Mouse (Mus musculus): Measurements from ENCODE around the gene Tcerg1l. TPM values are rescaled to one million over a fixed set of nuclear protein-coding genes. Genes with fewer than 3 reads are reported as not detected.

Tcerg1l gene
- polyA plus RNA-seq, 1 experiment from 2014 or later, result 0.12 TPM

GRCm38 (mm10) chr7:138215177-138215830 lies 182.2 kb downstream of the Tcerg1l start:
- Histone ChIP-seq H3K9ac (ENCODE audit: low read depth, low read length) (no peak overlapping the region), H3K4me1 (ENCODE audit: control insufficient read depth, insufficient read depth, low read length) (0 out of 2 replicates have a peak, but pooled peaks cover 6% of the 10 kb centered on the region), H3K27ac (ENCODE audit: low read length) (no peak overlapping the region), H3K27me3 (replicated peaks; ENCODE audit: control insufficient read depth, insufficient read depth, low read length) (no peaks in the 10 kb centered on the region), H3K36me3 (ENCODE audit: control insufficient read depth, insufficient read depth, low read length) (no peaks in the 10 kb centered on the region), H3K4me2 (ENCODE audit: low read depth, low read length) (no peak overlapping the region), H3K9me3 (ENCODE audit: control insufficient read depth, low read length) (no peaks in the 10 kb centered on the region), H3K4me3 (ENCODE audit: low read length) (no peak overlapping the region)
- WGBS, result 15% methylated on average over 15 of the region's 15 CpGs
- 0 out of 2 replicates have a peak, but pooled peaks have one; percentile 40 for ATAC-seq

GRCm38 (mm10) chr7:138214710-138215109 lies 182.8 kb downstream of the Tcerg1l start:
- Histone ChIP-seq H3K27ac (ENCODE audit: low read length) (no peak overlapping the region), H3K4me3 (ENCODE audit: low read length) (no peak overlapping the region), H3K9ac (ENCODE audit: low read depth, low read length) (no peak overlapping the region), H3K4me1 (ENCODE audit: control insufficient read depth, insufficient read depth, low read length) (0 out of 2 replicates have a peak, but pooled peaks cover 6% of the 10 kb centered on the region), H3K4me2 (ENCODE audit: low read depth, low read length) (no peak overlapping the region), H3K36me3 (ENCODE audit: control insufficient read depth, insufficient read depth, low read length) (no peaks in the 10 kb centered on the region), H3K9me3 (ENCODE audit: control insufficient read depth, low read length) (no peaks in the 10 kb centered on the region), H3K27me3 (replicated peaks; ENCODE audit: control insufficient read depth, insufficient read depth, low read length) (no peaks in the 10 kb centered on the region)
- no peak for ATAC-seq
- WGBS, result 40% methylated on average over 9 of the region's 9 CpGs

- H3K4me1 ChIP-seq (ENCODE audit: control insufficient read depth, insufficient read depth, low read length), result no peaks in the 10 kb centered on the region
- no peak overlapping the region for H3K27ac ChIP-seq (ENCODE audit: low read length)
- H3K4me2 ChIP-seq (ENCODE audit: low read depth, low read length), result no peak overlapping the region
- no peak for ATAC-seq
- H3K36me3 ChIP-seq (ENCODE audit: control insufficient read depth, insufficient read depth, low read length), result no peaks in the 10 kb centered on the region
- no peaks in the 10 kb centered on the region for H3K27me3 ChIP-seq (replicated peaks; ENCODE audit: control insufficient read depth, insufficient read depth, low read length)
- WGBS, result 48% methylated on average over 5 of the region's 5 CpGs
- H3K9ac ChIP-seq (ENCODE audit: low read depth, low read length), result no peak overlapping the region
- no peaks in the 10 kb centered on the region for H3K9me3 ChIP-seq (ENCODE audit: control insufficient read depth, low read length)
- H3K4me3 ChIP-seq (ENCODE audit: low read length), result no peak overlapping the region
Observed at GRCm38 (mm10) chr7:138209769-138210168, 187.8 kb downstream of the Tcerg1l start.

- Histone ChIP-seq H3K27me3 (replicated peaks; ENCODE audit: control insufficient read depth, insufficient read depth, low read length) (no peaks in the 10 kb centered on the region), H3K4me3 (ENCODE audit: low read length) (no peak overlapping the region), H3K27ac (ENCODE audit: low read length) (no peak overlapping the region), H3K9me3 (ENCODE audit: control insufficient read depth, low read length) (no peaks in the 10 kb centered on the region), H3K36me3 (ENCODE audit: control insufficient read depth, insufficient read depth, low read length) (no peaks in the 10 kb centered on the region), H3K4me1 (ENCODE audit: control insufficient read depth, insufficient read depth, low read length) (no peaks in the 10 kb centered on the region), H3K9ac (ENCODE audit: low read depth, low read length) (no peak overlapping the region), H3K4me2 (ENCODE audit: low read depth, low read length) (no peak overlapping the region)
- no peak for ATAC-seq
- WGBS, result 93% methylated on average over 2 of the region's 2 CpGs
Observed at GRCm38 (mm10) chr7:138205124-138205523, 192.4 kb downstream of the Tcerg1l start.

- no peak overlapping the region for H3K9ac ChIP-seq (ENCODE audit: low read depth, low read length)
- no peak overlapping the region for H3K4me2 ChIP-seq (ENCODE audit: low read depth, low read length)
- no peaks in the 10 kb centered on the region for H3K36me3 ChIP-seq (ENCODE audit: control insufficient read depth, insufficient read depth, low read length)
- no peaks in the 10 kb centered on the region for H3K27me3 ChIP-seq (replicated peaks; ENCODE audit: control insufficient read depth, insufficient read depth, low read length)
- no peak overlapping the region for H3K27ac ChIP-seq (ENCODE audit: low read length)
- 67% methylated on average over 15 of the region's 15 CpGs for WGBS
- no peaks in the 10 kb centered on the region for H3K9me3 ChIP-seq (ENCODE audit: control insufficient read depth, low read length)
- H3K4me1 ChIP-seq (ENCODE audit: control insufficient read depth, insufficient read depth, low read length), result no peaks in the 10 kb centered on the region
- H3K4me3 ChIP-seq (ENCODE audit: low read length), result no peak overlapping the region
- no peak for ATAC-seq
Observed at GRCm38 (mm10) chr7:138202162-138202832, 195.2 kb downstream of the Tcerg1l start.

GRCm38 (mm10) chr7:138199333-138200058 lies 198.0 kb downstream of the Tcerg1l start:
- Histone ChIP-seq H3K4me3 (ENCODE audit: low read length) (no peak overlapping the region), H3K9ac (ENCODE audit: low read depth, low read length) (no peak overlapping the region), H3K27me3 (replicated peaks; ENCODE audit: control insufficient read depth, insufficient read depth, low read length) (no peaks in the 10 kb centered on the region), H3K27ac (ENCODE audit: low read length) (no peak overlapping the region), H3K4me2 (ENCODE audit: low read depth, low read length) (no peak overlapping the region), H3K9me3 (ENCODE audit: control insufficient read depth, low read length) (no peaks in the 10 kb centered on the region), H3K36me3 (ENCODE audit: control insufficient read depth, insufficient read depth, low read length) (no peaks in the 10 kb centered on the region), H3K4me1 (ENCODE audit: control insufficient read depth, insufficient read depth, low read length) (no peaks in the 10 kb centered on the region)
- WGBS, result 33% methylated on average over 10 of the region's 10 CpGs
- no peak for ATAC-seq

GRCm38 (mm10) chr7:138196139-138196538 lies 201.4 kb downstream of the Tcerg1l start:
- H3K4me3 ChIP-seq (ENCODE audit: low read length), result no peak overlapping the region
- no peaks in the 10 kb centered on the region for H3K27me3 ChIP-seq (replicated peaks; ENCODE audit: control insufficient read depth, insufficient read depth, low read length)
- H3K27ac ChIP-seq (ENCODE audit: low read length), result no peak overlapping the region
- no peaks in the 10 kb centered on the region for H3K4me1 ChIP-seq (ENCODE audit: control insufficient read depth, insufficient read depth, low read length)
- no peak overlapping the region for H3K4me2 ChIP-seq (ENCODE audit: low read depth, low read length)
- 54% methylated on average over 2 of the region's 2 CpGs for WGBS
- no peaks in the 10 kb centered on the region for H3K36me3 ChIP-seq (ENCODE audit: control insufficient read depth, insufficient read depth, low read length)
- no peak overlapping the region for H3K9ac ChIP-seq (ENCODE audit: low read depth, low read length)
- no peaks in the 10 kb centered on the region for H3K9me3 ChIP-seq (ENCODE audit: control insufficient read depth, low read length)
- ATAC-seq, result no peak

- H3K4me2 ChIP-seq (ENCODE audit: low read depth, low read length), result no peak overlapping the region
- no peaks in the 10 kb centered on the region for H3K4me1 ChIP-seq (ENCODE audit: control insufficient read depth, insufficient read depth, low read length)
- H3K27ac ChIP-seq (ENCODE audit: low read length), result no peak overlapping the region
- no peak for ATAC-seq
- no peak overlapping the region for H3K9ac ChIP-seq (ENCODE audit: low read depth, low read length)
- no peaks in the 10 kb centered on the region for H3K36me3 ChIP-seq (ENCODE audit: control insufficient read depth, insufficient read depth, low read length)
- no peaks in the 10 kb centered on the region for H3K27me3 ChIP-seq (replicated peaks; ENCODE audit: control insufficient read depth, insufficient read depth, low read length)
- WGBS, result 89% methylated on average over 5 of the region's 5 CpGs
- H3K9me3 ChIP-seq (ENCODE audit: control insufficient read depth, low read length), result no peaks in the 10 kb centered on the region
- H3K4me3 ChIP-seq (ENCODE audit: low read length), result no peak overlapping the region
Observed at GRCm38 (mm10) chr7:138184197-138184596, 213.3 kb downstream of the Tcerg1l start.

GRCm38 (mm10) chr7:138182216-138182615 lies 215.3 kb downstream of the Tcerg1l start:
- Histone ChIP-seq H3K27me3 (replicated peaks; ENCODE audit: control insufficient read depth, insufficient read depth, low read length) (no peaks in the 10 kb centered on the region), H3K27ac (ENCODE audit: low read length) (no peak overlapping the region), H3K36me3 (ENCODE audit: control insufficient read depth, insufficient read depth, low read length) (no peaks in the 10 kb centered on the region), H3K9ac (ENCODE audit: low read depth, low read length) (no peak overlapping the region), H3K9me3 (ENCODE audit: control insufficient read depth, low read length) (no peaks in the 10 kb centered on the region), H3K4me2 (ENCODE audit: low read depth, low read length) (no peak overlapping the region), H3K4me1 (ENCODE audit: control insufficient read depth, insufficient read depth, low read length) (no peaks in the 10 kb centered on the region), H3K4me3 (ENCODE audit: low read length) (no peak overlapping the region)
- 70% methylated on average over 3 of the region's 3 CpGs for WGBS
- ATAC-seq, result no peak

All from intestine, embryonic 16.5 days (tissue).